Mouse (Mus musculus) Patski (cell line): ENCODE data around the gene Runx1. TPM values are rescaled to one million over a fixed set of nuclear protein-coding genes. Genes with fewer than 3 reads are reported as not detected.

Source experiments
- ATAC-seq: fragments of 100-300 bp; one replicate; pipeline ENCODE4 v1.8.0; 2021
- CTCF ChIA-PET: fragments of 350-600 bp; sonication (Branson Sonifier 250); formaldehyde crosslinking; loops from one replicate; lab custom pipeline; 2022; ENCODE audit warnings: inconsistent platforms; lab: Charles Lee
- POLR2A ChIA-PET: fragments of 350-600 bp; sonication (Branson Sonifier 250); formaldehyde crosslinking; loops from one replicate; lab custom pipeline; 2022; ENCODE audit warnings: antibody characterized with exemption, inconsistent platforms; lab: Charles Lee
- DNase-seq: peaks from one replicate; pipeline ENCODE4 v3.0.0-alpha.2; 2011; ENCODE audit warnings: low read depth, low spot score
- H3K27me3 ChIP-seq: fragments of 371-371 bp; one replicate; pipeline ENCODE4 v1.5.1; 2021
- CTCF ChIP-seq: fragments of 100-300 bp; IDR thresholded peaks from one replicate; pipeline ENCODE4 v1.5.1; 2021
- in situ Hi-C: fragments of 300-500 bp; cut with MboI; formaldehyde crosslinking; loops from 3 replicates; pipeline ENCODE4 v1.11.1; 2018; ENCODE audit warnings: low pct_unique_long_range_greater_than_20kb, mixed read lengths
- polyA plus RNA-seq: library from polyadenylated mRNA; unstranded; gene quantifications from one replicate; pipeline ENCODE4 v1.2.3, GENCODE M21; 2021

Runx1 gene
- polyA plus RNA-seq, 1 experiment from 2014 or later = 42.5 TPM

- TF ChIP-seq CTCF = no peak
- in situ Hi-C loops = loop anchor here (5.0 kb wide), 1 partner anchor 75 kb away; no protein-coding TSS in a partner anchor
- DNase-seq = no peak
- POLR2A ChIA-PET = no interaction called here
- H3K27me3 ChIP-seq = no peaks in the 10 kb centered on the region
- no peak for ATAC-seq
- CTCF ChIA-PET = no interaction called here
Observed at GRCm38 (mm10) chr16:92621859-92622258, 204.1 kb downstream of the Runx1 start.

- no peak for TF ChIP-seq CTCF
- ChIA-PET POLR2A (interaction anchor here (1.0 to 2.2 kb wide), 2 partner anchors 11 to 12 kb away, joined by 4 to 7 read pairs; no protein-coding TSS in a partner anchor), CTCF (no interaction called here)
- ATAC-seq = peak; percentile 84
- in situ Hi-C loops = loop anchor here (5.0 kb wide), 1 partner anchor 76 kb away; no protein-coding TSS in a partner anchor
- DNase-seq = peak; percentile 98
- H3K27me3 ChIP-seq = no peaks in the 10 kb centered on the region
Observed at GRCm38 (mm10) chr16:92620841-92621518, 205.0 kb downstream of the Runx1 start.

GRCm38 (mm10) chr16:92616839-92617238 lies 209.1 kb downstream of the Runx1 start:
- in situ Hi-C loops = no loop called here
- DNase-seq (no peak), ATAC-seq (no peak)
- no peak for TF ChIP-seq CTCF
- no peaks in the 10 kb centered on the region for H3K27me3 ChIP-seq
- POLR2A ChIA-PET = no interaction called here
- CTCF ChIA-PET = no interaction called here

GRCm38 (mm10) chr16:92615234-92615799 lies 210.6 kb downstream of the Runx1 start:
- POLR2A ChIA-PET = interaction anchor here (0.8 kb wide), 1 partner anchor 82 kb away, joined by 4 read pairs; no protein-coding TSS in a partner anchor
- in situ Hi-C loops = no loop called here
- H3K27me3 ChIP-seq = no peaks in the 10 kb centered on the region
- DNase-seq (no peak), ATAC-seq (no peak)
- CTCF ChIA-PET = no interaction called here
- TF ChIP-seq CTCF = no peak

GRCm38 (mm10) chr16:92612546-92612945 lies 213.4 kb downstream of the Runx1 start:
- DNase-seq = no peak
- ChIA-PET CTCF (interaction anchor here (0.8 to 1.1 kb wide), 3 partner anchors 18 to 92 kb away, joined by 3 read pairs; no protein-coding TSS in a partner anchor), POLR2A (no interaction called here)
- ATAC-seq = no peak
- TF ChIP-seq CTCF = no peak
- no peaks in the 10 kb centered on the region for H3K27me3 ChIP-seq
- in situ Hi-C loops = no loop called here

GRCm38 (mm10) chr16:92611641-92612149 lies 214.3 kb downstream of the Runx1 start:
- ATAC-seq = no peak
- ChIA-PET CTCF (interaction anchor here (1.1 kb wide), 1 partner anchor 91 kb away, joined by 3 read pairs; no protein-coding TSS in a partner anchor), POLR2A (interaction anchor here (3.5 kb wide), 1 partner anchor 85 kb away, joined by 24 read pairs; no protein-coding TSS in a partner anchor)
- no peak for TF ChIP-seq CTCF
- H3K27me3 ChIP-seq = no peaks in the 10 kb centered on the region
- no peak for DNase-seq
- in situ Hi-C loops = no loop called here

- TF ChIP-seq CTCF = no peak
- DNase-seq = no peak
- no peaks in the 10 kb centered on the region for H3K27me3 ChIP-seq
- in situ Hi-C loops = no loop called here
- ATAC-seq = no peak
- CTCF ChIA-PET = no interaction called here
- POLR2A ChIA-PET = interaction anchor here (0.7 to 3.5 kb wide), 4 partner anchors 10 to 306 kb away, joined by 3 to 24 read pairs (median 5); no protein-coding TSS in a partner anchor
Observed at GRCm38 (mm10) chr16:92610464-92610863, 215.5 kb downstream of the Runx1 start.

GRCm38 (mm10) chr16:92609717-92610077 lies 216.3 kb downstream of the Runx1 start:
- CTCF ChIA-PET = interaction anchor here (1.1 to 1.4 kb wide), 2 partner anchors 27 to 89 kb away, joined by 3 read pairs; no protein-coding TSS in a partner anchor
- DNase-seq = no peak
- no peaks in the 10 kb centered on the region for H3K27me3 ChIP-seq
- in situ Hi-C loops = no loop called here
- peak; percentile 61 for ATAC-seq
- POLR2A ChIA-PET = interaction anchor here (0.6 to 3.5 kb wide), 6 partner anchors 10 to 520 kb away, joined by 3 to 24 read pairs (median 5); no protein-coding TSS in a partner anchor
- TF ChIP-seq CTCF = no peak

GRCm38 (mm10) chr16:92609006-92609716 lies 216.8 kb downstream of the Runx1 start:
- DNase-seq = peak; percentile 80
- peak; percentile 86 for ATAC-seq
- in situ Hi-C loops = no loop called here
- no peaks in the 10 kb centered on the region for H3K27me3 ChIP-seq
- ChIA-PET POLR2A (interaction anchor here (0.6 to 3.5 kb wide), 6 partner anchors 11 to 521 kb away, joined by 3 to 24 read pairs (median 4); no protein-coding TSS in a partner anchor), CTCF (interaction anchor here (0.8 to 1.4 kb wide), 3 partner anchors 26 to 89 kb away, joined by 3 read pairs; no protein-coding TSS in a partner anchor)
- TF ChIP-seq CTCF = no peak
